Mouse (Mus musculus) olfactory bulb, adult 2 months (tissue): ENCODE measurements around the gene Plau. TPM values are rescaled to one million over a fixed set of nuclear protein-coding genes. Genes with fewer than 3 reads are reported as not detected.
A peak's percentile ranks its signal among the peaks of the same experiment; 100 is the strongest.

Experiments
- H3K27ac ChIP-seq: fragments of 200-500 bp; 2 replicates; pipeline ENCODE4 v1.5.1; 2012; ENCODE audit warnings: low read depth, low read length; ENCODE audit not compliant: insufficient read depth
- H3K4me1 ChIP-seq: fragments of 200-500 bp; 2 replicates; pipeline ENCODE4 v1.6.1; 2012; ENCODE audit warnings: low read length; ENCODE audit not compliant: control insufficient read depth, insufficient read depth
- H3K4me3 ChIP-seq: fragments of 200-500 bp; 2 replicates; pipeline ENCODE4 v1.5.1; 2012; ENCODE audit warnings: mild to moderate bottlenecking, low read depth, low read length, moderate library complexity; ENCODE audit not compliant: insufficient read depth
- CTCF ChIP-seq: fragments of 200-500 bp; IDR thresholded peaks from 2 replicates; pipeline ENCODE4 v1.5.1; 2012; ENCODE audit warnings: low read depth, mild to moderate bottlenecking, low read length, moderate library complexity; ENCODE audit not compliant: insufficient read depth
- POLR2A ChIP-seq: fragments of 200-500 bp; IDR thresholded peaks from 2 replicates; pipeline ENCODE4 v1.6.1; 2012; ENCODE audit warnings: mild to moderate bottlenecking, low read depth, low read length, moderate library complexity; ENCODE audit not compliant: insufficient read depth
- WGBS: fragments of 180-500 bp; shearing (Covaris S2); methylation state at CpG from one replicate; pipeline ENCODE4 v1.1.7; 2018; 5-methylcytosine and 5-hydroxymethylcytosine counted together
- polyA plus RNA-seq: library from polyadenylated mRNA; stranded (reverse); fragments of >200 nt; gene quantifications from 2 replicates; pipeline ENCODE4 v1.2.4, GENCODE M21; 2012; ENCODE audit warnings: low replicate concordance; ENCODE audit not compliant: missing spikeins, insufficient read depth, insufficient read length

Plau gene
- polyA plus RNA-seq, 1 experiment, result not detected

GRCm38 (mm10) chr14:20793758-20794531, 42.5 kb upstream of the Plau start, which contains the start of gene Camk2g:
Gene Camk2g, minus strand, starts transcription at chr14:20794088.
- Histone ChIP-seq H3K27ac (peak within 1 kb of the TSS; percentile 76), H3K4me1 (peaks cover 39% of the 10 kb centered on the region), H3K4me3 (peak within 1 kb of the TSS; percentile 99)
- peak; percentile 69 for TF ChIP-seq POLR2A
- TF ChIP-seq CTCF, result no peak
- WGBS, result under 1% methylated on average over 60 of the region's 76 CpGs

- H3K4me3 ChIP-seq, result peak overlapping the region; percentile 99
- WGBS, result 21% methylated on average over 9 of the region's 9 CpGs
- TF ChIP-seq POLR2A, result no peak
- no peak for TF ChIP-seq CTCF
- H3K4me1 ChIP-seq, result peaks cover 39% of the 10 kb centered on the region
- peak overlapping the region; percentile 76 for H3K27ac ChIP-seq
Measured at GRCm38 (mm10) chr14:20794589-20794988, 41.9 kb upstream of the Plau start.

- TF ChIP-seq POLR2A (no peak), CTCF (no peak)
- 46% methylated on average over 9 of the region's 9 CpGs for WGBS
Measured at GRCm38 (mm10) chr14:20795423-20796152, 40.9 kb upstream of the Plau start.

GRCm38 (mm10) chr14:20796170-20796569, 40.3 kb upstream of the Plau start:
- no peak overlapping the region for H3K4me3 ChIP-seq
- WGBS, result 55% methylated on average over 8 of the region's 8 CpGs
- no peak for TF ChIP-seq POLR2A
- TF ChIP-seq CTCF, result no peak
- H3K4me1 ChIP-seq, result peaks cover 30% of the 10 kb centered on the region
- H3K27ac ChIP-seq, result peak overlapping the region; percentile 26; the same call in 1 of the 2 replicates

More at GRCm38 (mm10) chr14:20795423-20796152, 40.9 kb upstream of the Plau start:
- H3K4me3 ChIP-seq, result no peak overlapping the region
- peak overlapping the region; percentile 26; the same call in 1 of the 2 replicates for H3K27ac ChIP-seq
- H3K4me1 ChIP-seq, result peaks cover 35% of the 10 kb centered on the region

- WGBS, result 18% methylated on average over 8 of the region's 8 CpGs
- Histone ChIP-seq H3K4me3 (no peak overlapping the region), H3K4me1 (peaks cover 27% of the 10 kb centered on the region), H3K27ac (no peak overlapping the region)
- TF ChIP-seq CTCF (no peak), POLR2A (no peak)
Measured at GRCm38 (mm10) chr14:20796643-20797042, 39.8 kb upstream of the Plau start.

DNA sequence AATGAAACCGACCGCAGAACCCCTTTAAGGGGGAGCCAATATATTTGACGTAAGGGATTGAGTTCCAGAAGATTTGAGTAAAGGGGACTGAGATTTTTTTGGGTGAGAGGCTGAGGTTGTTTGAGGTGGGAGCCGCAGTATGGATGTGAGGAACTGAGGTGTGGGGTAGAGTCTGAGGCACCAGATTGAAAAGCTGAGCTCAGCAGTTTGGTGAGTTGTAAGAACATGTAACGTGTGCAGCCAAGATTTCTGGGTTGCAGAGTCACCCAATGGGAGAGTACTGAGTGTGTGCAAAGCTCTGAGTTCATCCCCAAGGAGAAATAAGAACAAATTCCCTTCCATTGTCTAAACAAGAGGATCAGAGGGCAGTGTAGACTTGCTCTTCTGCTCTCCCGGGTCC, 38.2 kb upstream of the Plau start:
- 79% methylated on average over 6 of the region's 6 CpGs for WGBS
- Histone ChIP-seq H3K4me1 (peaks cover 18% of the 10 kb centered on the region), H3K27ac (no peak overlapping the region), H3K4me3 (no peak overlapping the region)
- no peak for TF ChIP-seq POLR2A
- no peak for TF ChIP-seq CTCF

DNA sequence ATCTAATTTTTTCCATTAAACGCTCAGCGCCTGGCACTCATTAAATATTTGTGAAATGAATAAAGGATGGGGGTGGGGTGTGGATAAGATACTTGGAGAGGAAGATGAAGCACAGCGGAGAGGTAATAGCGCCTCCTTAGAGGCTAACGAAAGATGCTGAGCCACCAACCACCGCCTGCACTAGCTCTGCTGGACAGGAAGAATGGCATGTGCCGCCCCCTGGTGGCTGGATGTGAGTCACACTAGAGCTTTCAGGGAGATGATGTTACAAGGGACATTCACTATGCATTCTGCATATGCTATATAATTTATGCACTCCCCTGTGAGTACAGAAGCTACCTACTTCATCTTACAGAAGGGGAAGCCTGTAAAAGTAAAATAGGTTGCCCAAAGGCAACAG, 37.7 kb upstream of the Plau start:
- Histone ChIP-seq H3K27ac (no peak overlapping the region), H3K4me3 (no peak overlapping the region), H3K4me1 (peaks cover 18% of the 10 kb centered on the region)
- 18% methylated on average over 7 of the region's 7 CpGs for WGBS
- no peak for TF ChIP-seq POLR2A
- TF ChIP-seq CTCF, result peak; percentile 60; the same call in 1 of the 2 replicates

DNA sequence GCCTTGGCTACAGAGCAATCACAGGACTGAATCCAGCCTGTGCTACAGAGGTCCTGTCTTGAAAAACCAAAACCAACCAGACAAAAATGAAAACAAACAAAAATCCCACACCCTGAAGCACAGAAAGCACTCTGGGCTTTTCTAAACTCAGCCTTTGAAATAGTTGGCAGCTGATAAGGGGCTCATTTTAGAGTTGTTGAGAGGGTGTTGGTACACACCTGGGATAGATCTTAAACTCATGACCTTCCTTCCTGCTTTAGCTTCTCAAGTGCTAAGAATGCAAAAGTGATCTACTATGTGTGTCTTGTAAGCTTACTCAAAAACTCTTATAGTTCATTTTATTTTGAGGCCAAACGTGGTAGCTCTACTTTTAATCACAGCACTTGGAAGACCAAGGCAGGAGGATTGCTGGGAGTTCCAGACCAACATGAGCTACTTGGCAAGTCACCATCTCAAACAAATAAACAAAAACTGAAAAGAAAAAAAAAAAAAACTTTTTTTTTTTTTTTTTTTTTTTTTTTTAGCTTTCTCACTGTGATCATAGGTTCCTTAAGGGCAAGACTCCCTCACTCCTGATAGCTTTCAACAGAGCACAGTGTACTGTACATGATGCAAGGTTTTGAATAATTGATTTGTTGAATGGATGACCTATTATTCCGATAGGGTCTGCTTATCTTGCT, 33.4 kb upstream of the Plau start:
- no peak overlapping the region for H3K27ac ChIP-seq
- 26% methylated on average over 2 of the region's 2 CpGs for WGBS
- peaks cover 12% of the 10 kb centered on the region for H3K4me1 ChIP-seq
- TF ChIP-seq POLR2A, result no peak
- no peak overlapping the region for H3K4me3 ChIP-seq

GRCm38 (mm10) chr14:20803606-20803938, 32.9 kb upstream of the Plau start:
- Histone ChIP-seq H3K4me1 (peaks cover 12% of the 10 kb centered on the region), H3K27ac (no peak overlapping the region), H3K4me3 (no peak overlapping the region)
- TF ChIP-seq CTCF, result peak; percentile 82
- no peak for TF ChIP-seq POLR2A
- 6% methylated on average over 7 of the region's 7 CpGs for WGBS
